Mouse (Mus musculus): ENCODE results near the gene Ninl. TPM values are rescaled to one million over a fixed set of nuclear protein-coding genes. Genes with fewer than 3 reads are reported as not detected.

The Ninl gene
- polyA plus RNA-seq, 1 experiment = 18.5 TPM

GRCm38 (mm10) chr2:150904936-150905450 lies 134.2 kb downstream of the Ninl start, which contains the start of gene Gins1:
Gene Gins1, plus strand, starts transcription at chr2:150905400.
- no peak for TF ChIP-seq CTCF (IDR thresholded peaks at IDR 0.05; ENCODE audit: control insufficient read depth, insufficient read depth, low read length)
- TF ChIP-seq POLR2A (IDR thresholded peaks at IDR 0.05; ENCODE audit: borderline replicate concordance, control insufficient read depth, low read depth, low read length) = no peak
- Histone ChIP-seq H3K27ac (ENCODE audit: control insufficient read depth, insufficient read depth, low read depth, low read length, poor library complexity) (peak within 1 kb of the TSS; percentile 72), H3K4me1 (ENCODE audit: control insufficient read depth, insufficient read depth, low read length) (peaks cover 1% of the 10 kb centered on the region; the same call in 1 of the 2 replicates), H3K4me3 (replicated peaks; ENCODE audit: control insufficient read depth, low read depth, low read length) (peak within 1 kb of the TSS; percentile 80)
- 32% methylated on average over 9 of the region's 9 CpGs for WGBS

- H3K4me1 ChIP-seq (ENCODE audit: control insufficient read depth, insufficient read depth, low read length) = peaks cover 1% of the 10 kb centered on the region; the same call in 1 of the 2 replicates
- TF ChIP-seq POLR2A (IDR thresholded peaks at IDR 0.05; ENCODE audit: borderline replicate concordance, control insufficient read depth, low read depth, low read length) (peak; percentile 91; the same call in 1 of the 2 replicates), CTCF (IDR thresholded peaks at IDR 0.05; ENCODE audit: control insufficient read depth, insufficient read depth, low read length) (no peak)
- under 1% methylated on average over 72 of the region's 72 CpGs for WGBS
- peak within 1 kb of the TSS; percentile 80 for H3K4me3 ChIP-seq (replicated peaks; ENCODE audit: control insufficient read depth, low read depth, low read length)
- H3K27ac ChIP-seq (ENCODE audit: control insufficient read depth, insufficient read depth, low read depth, low read length, poor library complexity) = peak within 1 kb of the TSS; percentile 72
Measured at GRCm38 (mm10) chr2:150904272-150904935, 134.8 kb downstream of the Ninl start, which contains the start of gene Abhd12. Gene Abhd12, minus strand, starts transcription at chr2:150904741.

GRCm38 (mm10) chr2:150902347-150902746 lies 136.8 kb downstream of the Ninl start:
- WGBS = 87% methylated on average over 8 of the region's 8 CpGs
- no peak overlapping the region for H3K4me3 ChIP-seq (replicated peaks; ENCODE audit: control insufficient read depth, low read depth, low read length)
- H3K27ac ChIP-seq (ENCODE audit: control insufficient read depth, insufficient read depth, low read depth, low read length, poor library complexity) = no peak overlapping the region
- TF ChIP-seq POLR2A (IDR thresholded peaks at IDR 0.05; ENCODE audit: borderline replicate concordance, control insufficient read depth, low read depth, low read length) (no peak), CTCF (IDR thresholded peaks at IDR 0.05; ENCODE audit: control insufficient read depth, insufficient read depth, low read length) (no peak)
- H3K4me1 ChIP-seq (ENCODE audit: control insufficient read depth, insufficient read depth, low read length) = peaks cover 1% of the 10 kb centered on the region; the same call in 1 of the 2 replicates

GRCm38 (mm10) chr2:150900341-150900740 lies 138.8 kb downstream of the Ninl start:
- H3K4me1 ChIP-seq (ENCODE audit: control insufficient read depth, insufficient read depth, low read length) = peaks cover 2% of the 10 kb centered on the region; the same call in 1 of the 2 replicates
- no peak overlapping the region for H3K4me3 ChIP-seq (replicated peaks; ENCODE audit: control insufficient read depth, low read depth, low read length)
- TF ChIP-seq POLR2A (IDR thresholded peaks at IDR 0.05; ENCODE audit: borderline replicate concordance, control insufficient read depth, low read depth, low read length) = no peak
- no peak for TF ChIP-seq CTCF (IDR thresholded peaks at IDR 0.05; ENCODE audit: control insufficient read depth, insufficient read depth, low read length)
- WGBS = 91% methylated on average over 6 of the region's 6 CpGs
- H3K27ac ChIP-seq (ENCODE audit: control insufficient read depth, insufficient read depth, low read depth, low read length, poor library complexity) = no peak overlapping the region

- H3K27ac ChIP-seq (ENCODE audit: control insufficient read depth, insufficient read depth, low read depth, low read length, poor library complexity) = no peak overlapping the region; the same call in 1 of the 2 replicates
- peaks cover 1% of the 10 kb centered on the region; the same call in 1 of the 2 replicates for H3K4me1 ChIP-seq (ENCODE audit: control insufficient read depth, insufficient read depth, low read length)
- 80% methylated on average over 7 of the region's 7 CpGs for WGBS
- H3K4me3 ChIP-seq (replicated peaks; ENCODE audit: control insufficient read depth, low read depth, low read length) = no peak overlapping the region
- TF ChIP-seq POLR2A (IDR thresholded peaks at IDR 0.05; ENCODE audit: borderline replicate concordance, control insufficient read depth, low read depth, low read length) = no peak
- TF ChIP-seq CTCF (IDR thresholded peaks at IDR 0.05; ENCODE audit: control insufficient read depth, insufficient read depth, low read length) = no peak
Measured at GRCm38 (mm10) chr2:150895691-150896252, 143.4 kb downstream of the Ninl start.

GRCm38 (mm10) chr2:150894617-150895267 lies 144.4 kb downstream of the Ninl start:
- Histone ChIP-seq H3K4me1 (ENCODE audit: control insufficient read depth, insufficient read depth, low read length) (peaks cover 1% of the 10 kb centered on the region; the same call in 1 of the 2 replicates), H3K4me3 (replicated peaks; ENCODE audit: control insufficient read depth, low read depth, low read length) (no peak overlapping the region), H3K27ac (ENCODE audit: control insufficient read depth, insufficient read depth, low read depth, low read length, poor library complexity) (no peak overlapping the region)
- 76% methylated on average over 2 of the region's 2 CpGs for WGBS
- TF ChIP-seq POLR2A (IDR thresholded peaks at IDR 0.05; ENCODE audit: borderline replicate concordance, control insufficient read depth, low read depth, low read length) (no peak), CTCF (IDR thresholded peaks at IDR 0.05; ENCODE audit: control insufficient read depth, insufficient read depth, low read length) (no peak)

GRCm38 (mm10) chr2:150887370-150887769 lies 151.8 kb downstream of the Ninl start:
- WGBS = 62% methylated on average over 2 of the region's 2 CpGs
- no peak for TF ChIP-seq POLR2A (IDR thresholded peaks at IDR 0.05; ENCODE audit: borderline replicate concordance, control insufficient read depth, low read depth, low read length)
- TF ChIP-seq CTCF (IDR thresholded peaks at IDR 0.05; ENCODE audit: control insufficient read depth, insufficient read depth, low read length) = no peak
- Histone ChIP-seq H3K4me3 (replicated peaks; ENCODE audit: control insufficient read depth, low read depth, low read length) (no peak overlapping the region), H3K27ac (ENCODE audit: control insufficient read depth, insufficient read depth, low read depth, low read length, poor library complexity) (no peak overlapping the region), H3K4me1 (ENCODE audit: control insufficient read depth, insufficient read depth, low read length) (no peaks in the 10 kb centered on the region; the same call in 1 of the 2 replicates)

- Histone ChIP-seq H3K4me3 (replicated peaks; ENCODE audit: control insufficient read depth, low read depth, low read length) (no peak overlapping the region), H3K27ac (ENCODE audit: control insufficient read depth, insufficient read depth, low read depth, low read length, poor library complexity) (no peak overlapping the region), H3K4me1 (ENCODE audit: control insufficient read depth, insufficient read depth, low read length) (no peaks in the 10 kb centered on the region; the same call in 1 of the 2 replicates)
- TF ChIP-seq CTCF (IDR thresholded peaks at IDR 0.05; ENCODE audit: control insufficient read depth, insufficient read depth, low read length) (no peak), POLR2A (IDR thresholded peaks at IDR 0.05; ENCODE audit: borderline replicate concordance, control insufficient read depth, low read depth, low read length) (no peak)
Measured at GRCm38 (mm10) chr2:150886315-150886714, 152.9 kb downstream of the Ninl start.

Data from bone marrow, adult 2 months (tissue).